Mouse (Mus musculus): ENCODE data around the gene C4b. TPM values are rescaled to one million over a fixed set of nuclear protein-coding genes. Genes with fewer than 3 reads are reported as not detected.
"Not testable (repeated sequence)": the region's sequence is repeated elsewhere in the genome, so short reads cannot be mapped to it uniquely, and the experiment has no call there.

Gene C4b
- 136 and 137 TPM in 2 replicates for polyA plus RNA-seq (2012; rRNA removed)

DNA sequence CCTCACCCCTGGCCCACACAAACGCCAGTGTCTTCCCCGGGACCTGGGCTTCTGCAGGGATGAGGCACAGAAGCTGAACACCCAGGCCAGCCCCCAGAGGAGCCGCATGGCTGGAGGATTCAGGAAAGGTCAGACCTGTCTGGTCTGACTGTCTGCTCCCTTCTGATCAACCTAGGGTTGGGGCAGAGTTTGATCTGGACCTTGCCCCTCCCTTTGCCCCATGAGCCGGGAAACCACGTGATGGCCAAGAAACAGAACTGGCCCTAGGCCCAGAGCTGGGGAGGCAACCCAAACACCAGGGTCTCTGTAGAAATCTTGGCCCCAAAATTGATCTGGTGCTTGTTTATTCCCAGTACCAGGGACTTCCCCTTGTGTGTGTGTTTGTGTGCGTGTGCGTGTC lies at the start of gene C4b:
TSS of gene C4b (minus strand) at position 164 of the 400 bp plus-strand sequence.
- DNase-seq: no peak
- H3K4me1 ChIP-seq (ENCODE audit: control insufficient read depth, insufficient read depth, low read length): no peaks in the 10 kb centered on the region
- WGBS: 71% methylated on average over 7 of the region's 7 CpGs
- H3K4me3 ChIP-seq (replicated peaks; ENCODE audit: extremely low read depth, low read depth, low read length): no peak within 1 kb of the TSS
- TF ChIP-seq POLR2A (IDR thresholded peaks at IDR 0.05; ENCODE audit: borderline replicate concordance, extremely low read depth, low read depth, low read length) (no peak), CTCF (IDR thresholded peaks at IDR 0.05; ENCODE audit: insufficient read depth, low read length) (no peak)

DNA sequence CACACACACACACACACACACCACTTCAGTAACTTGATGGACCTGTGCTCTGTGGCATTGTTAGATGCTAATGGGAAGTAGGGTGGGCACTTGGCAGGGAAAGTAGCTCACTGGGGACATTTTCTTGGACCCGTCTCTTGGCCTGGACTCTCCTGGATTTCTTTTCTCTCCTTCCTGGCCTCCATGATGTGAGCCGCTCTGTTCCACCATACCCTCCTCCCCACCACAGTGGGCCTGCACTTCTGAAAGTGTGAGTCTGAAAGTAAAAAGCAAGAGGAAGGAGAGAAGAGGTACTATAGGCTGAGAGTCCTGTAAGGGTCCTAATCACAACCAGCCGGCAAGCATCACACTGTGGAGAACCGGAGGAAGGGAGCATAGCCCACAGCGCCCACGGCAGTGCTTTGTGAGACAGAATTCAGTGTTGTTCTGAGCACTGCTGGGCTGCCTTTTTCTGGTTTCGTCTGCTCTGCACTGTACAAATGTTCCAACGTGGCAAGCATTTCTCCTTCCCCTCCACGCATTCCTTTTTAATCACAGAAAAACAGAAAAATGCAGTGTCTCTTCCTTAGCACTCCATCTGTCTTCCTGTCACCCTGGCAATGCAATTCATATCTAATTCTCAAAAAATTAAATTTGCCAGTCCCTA lies 34.1 kb upstream of the C4b start:
- no peak for DNase-seq

DNA sequence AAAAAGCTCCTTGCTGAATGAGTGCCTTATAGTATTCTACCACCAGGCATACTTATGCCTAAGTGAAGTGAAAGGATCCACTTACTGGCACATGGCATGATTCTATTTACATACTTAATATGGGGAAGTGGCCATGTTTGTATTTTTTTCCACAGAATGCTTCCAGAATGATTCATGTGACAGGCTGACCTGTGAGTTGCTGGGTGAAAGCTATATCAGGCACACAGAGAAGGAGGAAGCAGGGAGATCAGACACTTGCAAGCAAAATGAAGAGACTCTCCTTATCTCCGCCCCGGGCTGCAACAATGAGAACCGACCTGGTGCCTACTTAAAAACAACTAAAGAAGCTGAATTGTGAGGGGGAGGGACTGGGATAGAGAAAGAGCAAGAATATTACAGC lies 17.8 kb upstream of the C4b start:
- no peak for DNase-seq
- WGBS: 36% methylated on average over 3 of the region's 3 CpGs
- TF ChIP-seq POLR2A (IDR thresholded peaks at IDR 0.05; ENCODE audit: borderline replicate concordance, extremely low read depth, low read depth, low read length): no peak
- no peak for TF ChIP-seq CTCF (IDR thresholded peaks at IDR 0.05; ENCODE audit: insufficient read depth, low read length)

More for the DNA sequence above, 34.1 kb upstream of the C4b start:
- WGBS: 65% methylated on average over 9 of the region's 9 CpGs
- H3K4me1 ChIP-seq (ENCODE audit: control insufficient read depth, insufficient read depth, low read length): no peaks in the 10 kb centered on the region
- TF ChIP-seq POLR2A (IDR thresholded peaks at IDR 0.05; ENCODE audit: borderline replicate concordance, extremely low read depth, low read depth, low read length) (no peak), CTCF (IDR thresholded peaks at IDR 0.05; ENCODE audit: insufficient read depth, low read length) (no peak)
- no peak overlapping the region for H3K4me3 ChIP-seq (replicated peaks; ENCODE audit: extremely low read depth, low read depth, low read length)

DNA sequence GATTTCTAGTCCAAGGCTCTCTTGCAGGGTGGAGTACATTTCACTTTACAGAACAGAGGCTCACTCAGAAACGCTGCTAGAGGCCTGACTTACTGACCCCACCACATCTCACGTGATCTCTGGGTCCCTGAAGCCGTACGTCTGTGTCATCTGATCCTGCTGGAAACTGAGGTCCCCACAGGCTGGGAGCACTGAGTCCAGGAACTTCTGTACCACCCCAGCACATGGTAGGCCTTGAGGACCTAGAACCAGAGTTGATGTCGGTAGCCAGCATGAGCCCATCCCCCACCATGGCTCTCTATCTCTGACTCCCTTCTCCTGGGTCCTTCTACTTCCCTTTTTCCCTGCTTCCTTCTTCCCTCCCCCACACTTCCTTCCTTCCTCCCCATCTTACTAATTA lies 2.8 kb upstream of the C4b start:
- WGBS: 64% methylated on average over 5 of the region's 5 CpGs
- no peaks in the 10 kb centered on the region for H3K4me1 ChIP-seq (ENCODE audit: control insufficient read depth, insufficient read depth, low read length)
- no peak for TF ChIP-seq CTCF (IDR thresholded peaks at IDR 0.05; ENCODE audit: insufficient read depth, low read length)
- no peak for TF ChIP-seq POLR2A (IDR thresholded peaks at IDR 0.05; ENCODE audit: borderline replicate concordance, extremely low read depth, low read depth, low read length)
- no peak overlapping the region for H3K4me3 ChIP-seq (replicated peaks; ENCODE audit: extremely low read depth, low read depth, low read length)
- DNase-seq: no peak

More for the DNA sequence above, 17.8 kb upstream of the C4b start:
- no peaks in the 10 kb centered on the region for H3K4me1 ChIP-seq (ENCODE audit: control insufficient read depth, insufficient read depth, low read length)
- H3K4me3 ChIP-seq (replicated peaks; ENCODE audit: extremely low read depth, low read depth, low read length): no peak overlapping the region

DNA sequence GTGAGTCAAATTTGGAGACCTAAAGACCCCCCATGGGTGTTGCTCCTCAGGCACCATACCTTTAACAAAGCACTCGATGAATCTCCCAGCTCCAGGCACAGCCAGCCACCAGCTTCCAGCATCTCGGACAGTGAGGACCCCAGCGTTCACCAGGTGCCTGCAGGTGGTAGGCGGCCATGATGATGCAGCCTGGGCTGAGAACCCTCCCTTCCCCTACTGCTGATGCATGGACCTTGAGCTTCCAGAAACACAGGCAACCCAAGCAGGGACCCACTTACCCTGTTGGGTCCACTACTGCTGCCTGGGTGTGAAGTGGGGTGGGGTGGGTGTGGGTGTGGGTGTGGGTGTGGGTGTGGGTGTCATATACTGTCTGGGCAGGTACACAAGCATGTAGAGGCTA lies 1.5 kb upstream of the C4b start:
- not testable (repeated sequence) for H3K4me3 ChIP-seq (replicated peaks; ENCODE audit: extremely low read depth, low read depth, low read length); H3K4me1 ChIP-seq (ENCODE audit: control insufficient read depth, insufficient read depth, low read length); DNase-seq
- WGBS: 88% methylated on average over 4 of the region's 4 CpGs

DNA sequence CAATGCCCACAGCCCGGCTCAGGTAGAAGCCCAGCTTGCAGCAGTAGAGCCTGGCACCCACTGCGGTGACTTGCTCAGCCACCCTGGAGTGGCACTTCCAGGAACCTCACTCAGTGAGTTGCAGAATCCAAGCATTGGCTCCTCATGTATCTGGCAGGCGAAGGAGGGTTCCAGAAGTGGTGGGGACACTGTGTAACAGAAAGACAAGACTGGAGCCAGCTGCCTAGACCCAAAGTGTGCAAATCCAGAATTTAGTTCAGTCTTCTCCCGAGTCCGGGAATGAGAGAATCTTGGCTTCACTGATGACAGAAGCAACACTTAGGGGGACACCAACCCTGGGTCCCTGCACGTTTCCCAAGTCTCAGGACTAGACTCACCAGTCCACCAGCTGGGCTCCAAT lies 929 bp upstream of the C4b start:
- WGBS: 72% methylated on average over 6 of the region's 6 CpGs
- not testable (repeated sequence) for DNase-seq; H3K4me3 ChIP-seq (replicated peaks; ENCODE audit: extremely low read depth, low read depth, low read length); H3K4me1 ChIP-seq (ENCODE audit: control insufficient read depth, insufficient read depth, low read length)

DNA sequence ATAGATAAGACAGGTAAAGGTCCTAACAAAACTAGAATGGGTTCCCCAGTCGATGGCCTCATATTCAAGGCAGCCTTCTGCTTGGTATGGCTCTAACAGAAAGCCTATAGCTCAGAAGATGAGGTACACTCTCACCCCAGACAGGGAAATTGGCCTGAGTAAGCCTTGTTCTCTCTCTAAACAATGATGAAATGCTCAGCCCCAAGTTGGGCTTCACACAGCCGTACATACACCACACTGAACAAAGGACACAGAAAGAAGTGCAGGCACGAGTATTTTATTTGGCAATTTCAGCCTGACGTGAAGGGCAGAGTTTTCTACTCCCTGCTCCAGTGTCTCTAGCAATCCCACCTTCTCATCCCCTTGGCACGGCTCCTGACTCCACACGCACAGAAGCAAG lies 524 bp upstream of the C4b start:
- no peaks in the 10 kb centered on the region for H3K4me1 ChIP-seq (ENCODE audit: control insufficient read depth, insufficient read depth, low read length)
- 64% methylated on average over 6 of the region's 6 CpGs for WGBS
- no peak overlapping the region for H3K4me3 ChIP-seq (replicated peaks; ENCODE audit: extremely low read depth, low read depth, low read length)
- DNase-seq: no peak
- no peak for TF ChIP-seq POLR2A (IDR thresholded peaks at IDR 0.05; ENCODE audit: borderline replicate concordance, extremely low read depth, low read depth, low read length)
- TF ChIP-seq CTCF (IDR thresholded peaks at IDR 0.05; ENCODE audit: insufficient read depth, low read length): no peak

DNA sequence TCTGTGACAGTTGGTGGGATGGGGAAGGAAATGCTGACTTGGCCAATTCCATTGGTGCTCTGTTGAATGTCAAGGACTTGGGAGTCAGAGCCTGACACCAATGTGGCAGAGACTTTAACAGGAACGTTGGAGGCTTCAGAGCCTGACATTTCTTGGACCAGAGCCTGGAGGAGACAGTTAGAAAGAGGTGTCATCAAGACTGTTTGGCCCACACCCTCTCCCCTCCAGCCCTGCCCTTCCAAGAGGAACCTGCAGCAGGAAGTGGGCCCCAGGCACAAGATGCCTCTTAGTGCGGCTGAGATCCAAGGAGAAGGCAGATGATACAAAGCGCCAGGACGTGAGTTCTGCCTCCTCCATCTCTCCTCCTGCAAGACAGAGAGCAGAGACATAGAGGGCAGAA lies 3.4 kb downstream of the C4b start:
- no peak for DNase-seq
- TF ChIP-seq POLR2A (IDR thresholded peaks at IDR 0.05; ENCODE audit: borderline replicate concordance, extremely low read depth, low read depth, low read length): no peak
- no peak for TF ChIP-seq CTCF (IDR thresholded peaks at IDR 0.05; ENCODE audit: insufficient read depth, low read length)
- 42% methylated on average over 4 of the region's 4 CpGs for WGBS
- Histone ChIP-seq H3K4me3 (replicated peaks; ENCODE audit: extremely low read depth, low read depth, low read length) (no peak overlapping the region), H3K4me1 (ENCODE audit: control insufficient read depth, insufficient read depth, low read length) (no peaks in the 10 kb centered on the region)

DNA sequence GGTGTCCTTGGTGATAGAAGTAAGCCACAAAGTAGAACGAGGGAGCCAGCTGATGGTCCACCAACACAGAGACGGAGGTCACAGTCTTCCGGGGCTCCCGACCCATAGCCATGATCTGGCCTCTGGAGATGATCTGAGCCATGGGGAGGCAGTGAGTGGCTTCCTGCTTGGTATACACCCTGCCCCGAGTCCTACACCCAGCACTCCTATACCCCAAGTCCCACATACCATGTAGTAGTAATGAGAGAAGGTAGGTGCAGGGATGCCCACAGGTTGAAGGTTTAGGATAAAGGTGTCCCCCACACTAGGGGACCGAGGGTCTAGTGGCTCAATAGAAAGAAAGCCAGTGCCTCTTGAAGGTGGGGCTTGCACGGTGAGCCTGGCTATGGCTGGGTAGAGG lies 4.0 kb downstream of the C4b start:
- WGBS: 85% methylated on average over 7 of the region's 7 CpGs
- H3K4me1 ChIP-seq (ENCODE audit: control insufficient read depth, insufficient read depth, low read length); H3K4me3 ChIP-seq (replicated peaks; ENCODE audit: extremely low read depth, low read depth, low read length); DNase-seq: not testable (repeated sequence)

DNA sequence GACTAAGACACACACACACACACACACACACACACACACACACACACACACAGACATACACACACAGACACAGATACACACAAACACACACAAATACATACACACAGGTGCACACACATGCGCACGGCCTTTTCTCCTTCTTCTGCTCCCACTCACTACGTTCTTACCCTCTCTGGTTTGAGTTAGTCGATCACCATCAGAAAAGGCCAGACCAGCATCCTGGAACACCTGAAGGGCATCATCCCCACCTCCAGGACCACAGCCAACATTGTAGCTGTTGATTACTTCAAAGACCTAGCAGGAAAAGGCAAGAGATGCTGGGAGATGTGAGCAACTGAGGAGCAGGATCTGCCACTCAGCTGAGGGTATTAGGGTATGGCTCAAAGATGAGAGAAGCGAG lies 6.2 kb downstream of the C4b start:
- not testable (repeated sequence) for H3K4me3 ChIP-seq (replicated peaks; ENCODE audit: extremely low read depth, low read depth, low read length); H3K4me1 ChIP-seq (ENCODE audit: control insufficient read depth, insufficient read depth, low read length); DNase-seq
- 76% methylated on average over 5 of the region's 5 CpGs for WGBS

DNA sequence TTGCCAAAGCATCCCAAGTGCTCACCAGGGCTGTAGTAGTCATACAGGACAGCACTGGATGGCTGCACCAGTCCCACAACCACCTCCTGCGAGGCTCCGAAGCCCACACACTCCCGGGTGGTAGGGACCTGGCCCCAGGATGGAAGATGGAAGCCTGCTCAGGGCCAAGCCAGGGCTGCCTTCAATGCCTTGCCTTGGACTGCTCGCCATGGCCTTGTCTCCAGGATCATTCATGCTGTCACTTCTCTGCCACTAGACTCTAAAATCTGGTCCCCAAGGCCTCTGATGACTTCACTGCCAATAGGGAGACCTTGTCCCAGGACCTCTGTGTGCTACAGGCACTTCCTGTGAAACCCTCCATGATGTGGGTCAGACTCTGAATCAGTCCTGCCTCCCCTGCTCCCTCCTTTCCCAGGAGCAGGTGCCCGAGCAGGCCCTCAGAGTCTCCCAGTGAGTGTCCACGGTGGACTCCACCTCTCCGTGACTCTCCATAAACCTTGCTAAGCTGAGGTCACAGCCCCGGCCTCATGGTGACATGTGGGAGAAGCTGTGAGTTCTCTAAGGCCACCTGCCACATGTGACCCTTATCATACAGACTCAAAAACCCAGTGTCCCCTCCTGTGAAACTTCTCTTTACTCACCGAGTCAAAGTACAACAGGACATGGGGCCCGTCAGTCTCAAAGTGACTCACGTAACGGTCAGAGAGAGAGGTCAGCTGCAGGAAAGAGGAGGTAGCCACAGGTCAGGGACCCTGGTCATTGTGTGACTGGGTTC lies 13.7 kb downstream of the C4b start:
- H3K4me3 ChIP-seq (replicated peaks; ENCODE audit: extremely low read depth, low read depth, low read length); DNase-seq; H3K4me1 ChIP-seq (ENCODE audit: control insufficient read depth, insufficient read depth, low read length): not testable (repeated sequence)
- 74% methylated on average over 12 of the region's 12 CpGs for WGBS

DNA sequence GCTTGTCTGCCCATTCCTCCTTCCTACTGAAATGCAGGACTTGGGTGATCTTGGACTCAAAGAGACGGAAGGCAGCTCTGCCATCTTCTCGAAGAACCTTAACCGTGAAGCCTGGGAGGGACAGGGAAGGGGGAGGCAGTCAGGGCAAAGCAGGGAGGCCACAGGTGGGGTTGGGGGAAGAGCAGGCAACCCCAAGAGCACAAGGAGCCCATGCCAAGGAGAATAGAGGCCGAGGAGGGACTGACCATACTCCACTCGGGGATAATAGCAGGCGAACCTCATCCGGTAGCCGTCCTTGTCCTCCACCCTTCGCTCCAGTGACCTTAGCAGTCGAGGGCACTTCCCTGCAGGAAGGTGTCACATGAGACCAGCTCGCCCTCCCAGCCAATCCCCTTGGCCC lies 14.5 kb downstream of the C4b start:
- not testable (repeated sequence) for DNase-seq; H3K4me1 ChIP-seq (ENCODE audit: control insufficient read depth, insufficient read depth, low read length); H3K4me3 ChIP-seq (replicated peaks; ENCODE audit: extremely low read depth, low read depth, low read length)
- WGBS: 72% methylated on average over 11 of the region's 11 CpGs
